Mouse (Mus musculus) megakaryocyte, adult 5-6 weeks (primary cell): Measurements from ENCODE around the gene Ankrd27. TPM values are rescaled to one million over a fixed set of nuclear protein-coding genes. Genes with fewer than 3 reads are reported as not detected.

Source experiments
- ATAC-seq: 2 replicates; pipeline ENCODE4 v1.8.0; 2016; ENCODE audit warnings: mild to moderate bottlenecking, inconsistent platforms; ENCODE audit not compliant: poor library complexity, severe bottlenecking
- total RNA-seq, 2 experiments: library from RNA; stranded (forward) in 1 of 2; stranded (reverse) in 1 of 2; fragments of 153-499, 151-499 nt in 1 of 2; fragments of 221-1000, 200-1000 nt in 1 of 2; gene quantifications; 2 replicates each; pipeline versions ENCODE4 v1.2.3 to v1.2.4; 2015 to 2017

Ankrd27 gene
- total RNA-seq, 2 experiments from 2014 or later: 16.8 to 17.0 TPM

GRCm38 (mm10) chr7:35583476-35584025 is 2.5 kb upstream of the Ankrd27 start:
- no peak for ATAC-seq

DNA sequence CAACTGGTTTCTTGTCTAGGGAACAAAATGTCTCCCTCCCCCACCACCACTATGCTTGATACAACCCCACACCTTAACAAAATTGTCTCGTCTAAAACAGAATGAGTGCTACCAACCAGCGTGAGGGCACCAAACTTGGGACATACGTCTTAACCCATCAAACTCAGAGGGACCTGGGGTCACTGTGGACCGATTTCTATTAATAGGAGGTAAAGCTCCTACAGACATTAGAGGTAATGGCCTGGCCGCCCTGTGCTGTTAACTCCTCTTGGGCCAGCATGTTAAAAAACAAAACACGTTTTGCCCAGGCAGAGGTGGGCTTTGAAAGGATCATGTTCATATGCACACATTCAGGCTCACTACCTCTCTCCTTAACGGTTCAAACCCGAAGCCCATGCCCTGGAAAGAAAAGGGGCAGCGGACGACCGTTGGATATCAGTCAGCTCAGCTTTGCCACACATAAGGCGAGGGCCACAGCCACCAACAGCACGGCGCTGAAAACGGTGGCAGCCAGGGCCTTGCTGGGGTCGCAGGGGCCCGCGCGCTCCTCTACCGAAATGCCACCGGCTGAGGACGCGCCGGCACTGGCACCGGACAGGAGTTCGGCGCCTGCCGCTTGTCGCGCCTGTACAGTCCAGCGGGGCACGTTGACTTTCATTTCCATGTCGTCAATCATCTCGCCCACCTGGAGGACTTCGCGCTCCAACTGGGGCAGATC is 1.8 kb upstream of the Ankrd27 start:
- no peak for ATAC-seq

GRCm38 (mm10) chr7:35584786-35585190 is 1.3 kb upstream of the Ankrd27 start:
- no peak for ATAC-seq

DNA sequence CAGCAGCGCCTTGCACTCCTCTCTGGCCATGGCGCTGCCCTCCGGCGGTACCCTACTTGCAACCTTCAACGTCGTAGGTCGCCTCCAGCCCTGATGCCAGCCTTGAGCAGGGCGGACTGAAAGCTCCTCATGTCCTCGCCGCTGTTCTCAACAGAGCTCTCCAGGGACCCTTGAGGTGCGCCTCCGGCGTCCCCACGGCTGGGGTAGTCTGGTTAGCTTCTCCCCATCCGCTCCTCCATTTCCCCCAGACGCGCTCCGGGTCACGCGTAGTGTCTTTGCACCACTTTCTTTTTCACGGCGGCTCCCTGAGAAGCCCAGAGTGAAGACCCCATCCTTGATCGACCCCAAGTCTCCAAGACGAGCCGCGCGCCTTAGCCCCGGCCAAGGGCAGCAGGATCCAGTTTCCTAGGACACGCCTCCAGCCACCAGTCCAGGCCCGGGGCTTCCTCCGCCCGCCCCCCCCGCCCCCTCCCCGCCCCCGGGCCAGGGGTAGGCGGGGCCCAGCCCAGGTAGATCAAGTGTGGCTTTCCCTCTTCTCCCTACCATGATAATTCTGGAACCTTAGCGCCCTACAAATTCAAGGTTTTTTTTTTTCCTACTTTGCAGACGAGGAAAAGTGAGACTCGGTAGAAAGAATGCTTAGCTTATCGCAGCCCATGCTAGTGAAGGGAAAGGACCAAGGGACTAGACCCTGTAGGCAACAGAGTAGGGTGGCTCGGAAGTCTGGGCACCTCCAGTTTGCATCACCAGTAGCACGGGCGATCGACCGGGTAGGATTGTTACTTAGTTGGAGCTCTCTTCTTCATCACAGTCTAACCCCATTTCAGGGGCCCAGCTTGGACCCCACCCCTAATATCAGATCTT is 621 bp upstream of the Ankrd27 start, which contains the start of gene Rgs9bp:
TSS of gene Rgs9bp (minus strand) at position 392 of the 864 bp plus-strand sequence.
- ATAC-seq: peak; percentile 29

GRCm38 (mm10) chr7:35586906-35587445 is 932 bp downstream of the Ankrd27 start:
- no peak for ATAC-seq

DNA sequence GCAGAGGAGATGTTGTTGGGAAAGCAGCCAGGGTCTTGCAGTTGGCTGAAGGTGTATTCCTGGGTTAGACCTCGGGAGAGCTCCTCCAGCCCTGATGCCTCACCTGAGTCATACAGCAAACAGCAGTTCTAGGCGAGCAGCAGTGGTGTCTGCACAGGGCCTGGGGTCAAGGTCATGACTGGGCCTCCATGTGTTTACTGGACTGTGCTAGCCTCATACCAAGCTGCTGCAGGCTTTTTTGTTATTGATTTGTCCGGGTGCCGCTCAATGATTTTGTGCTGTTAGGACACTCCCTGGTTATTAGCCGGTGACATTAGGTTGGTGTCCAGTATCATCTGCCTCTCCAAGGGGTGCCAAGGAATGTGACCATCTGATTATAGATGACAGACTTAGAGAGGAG is 1.7 kb downstream of the Ankrd27 start:
- no peak for ATAC-seq

- ATAC-seq: no peak
These were observed 2.8 kb downstream of the Ankrd27 start for GRCm38 (mm10) chr7:35588680-35589428.

DNA sequence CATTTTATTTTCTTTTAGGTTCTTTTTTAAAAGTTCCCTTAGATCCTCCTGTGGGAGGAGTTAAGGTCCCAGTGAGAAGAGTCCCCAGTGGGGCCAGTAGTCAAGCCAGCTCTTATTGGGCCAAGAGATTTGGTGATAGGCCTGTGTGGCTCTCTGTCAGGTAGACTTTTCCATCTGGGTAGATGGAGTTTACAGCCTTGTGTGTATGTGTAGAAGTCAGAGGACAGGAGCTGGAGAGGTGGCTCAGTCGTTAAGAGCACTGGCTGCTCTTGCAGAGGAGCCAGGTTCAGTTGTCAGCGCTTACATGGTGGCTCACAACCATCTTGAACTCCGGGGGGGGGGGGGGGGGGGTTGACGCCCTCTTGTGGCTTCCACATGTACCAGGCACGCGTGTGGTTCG is 3.4 kb downstream of the Ankrd27 start:
- ATAC-seq: no peak

GRCm38 (mm10) chr7:35590731-35591191 is 4.7 kb downstream of the Ankrd27 start:
- ATAC-seq: no peak

- ATAC-seq: no peak
These were observed 8.3 kb downstream of the Ankrd27 start for GRCm38 (mm10) chr7:35594311-35594710.

- no peak for ATAC-seq
These were observed 13.4 kb downstream of the Ankrd27 start for GRCm38 (mm10) chr7:35599492-35599891.

DNA sequence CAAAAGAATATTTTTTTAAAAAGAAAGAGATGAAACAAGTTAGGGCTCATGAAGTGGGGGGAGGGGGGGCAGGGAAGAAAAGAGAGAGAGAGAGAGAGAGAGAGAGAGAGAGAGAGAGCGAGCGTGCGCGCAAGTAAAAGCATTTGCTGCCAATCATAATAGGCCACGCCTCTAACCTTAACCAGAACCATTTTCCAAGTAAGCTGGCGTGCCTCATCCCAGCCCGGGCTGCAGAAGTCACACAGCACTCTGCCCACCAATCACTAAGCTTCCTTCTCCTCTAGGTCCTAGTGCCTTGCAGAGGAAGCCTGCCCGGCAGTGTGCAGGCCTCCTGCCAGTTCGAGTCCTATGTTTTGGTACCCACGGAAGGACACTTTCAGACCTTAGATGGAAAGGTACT is 14.0 kb downstream of the Ankrd27 start:
- no peak for ATAC-seq

DNA sequence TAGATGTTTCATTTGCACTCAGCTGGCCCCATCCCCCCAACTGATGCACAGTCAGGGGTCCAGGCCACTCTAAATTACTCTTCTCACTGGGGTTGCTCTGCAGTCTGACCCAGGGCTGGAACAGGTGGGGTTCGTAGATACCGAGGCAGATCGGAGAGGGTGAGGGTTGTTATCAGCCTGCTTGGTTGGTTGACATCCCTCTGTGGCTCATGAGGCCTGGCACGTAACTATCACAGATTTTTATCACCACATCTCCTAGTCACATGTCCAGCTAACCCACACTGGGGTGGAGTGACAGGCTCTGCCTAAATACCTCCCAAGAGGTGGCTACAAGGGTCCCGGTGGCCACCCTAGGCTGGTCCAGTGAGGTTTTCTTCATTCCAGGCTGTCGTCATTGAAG is 15.1 kb downstream of the Ankrd27 start:
- peak; percentile 56 for ATAC-seq

- ATAC-seq: no peak
These were observed 16.7 kb downstream of the Ankrd27 start for GRCm38 (mm10) chr7:35602766-35603165.

- peak; percentile 49; the same call in 1 of the 2 replicates for ATAC-seq
These were observed 20.8 kb downstream of the Ankrd27 start for GRCm38 (mm10) chr7:35606816-35607215.

- peak; percentile 86 for ATAC-seq
These were observed 23.2 kb downstream of the Ankrd27 start for GRCm38 (mm10) chr7:35609245-35609644.

DNA sequence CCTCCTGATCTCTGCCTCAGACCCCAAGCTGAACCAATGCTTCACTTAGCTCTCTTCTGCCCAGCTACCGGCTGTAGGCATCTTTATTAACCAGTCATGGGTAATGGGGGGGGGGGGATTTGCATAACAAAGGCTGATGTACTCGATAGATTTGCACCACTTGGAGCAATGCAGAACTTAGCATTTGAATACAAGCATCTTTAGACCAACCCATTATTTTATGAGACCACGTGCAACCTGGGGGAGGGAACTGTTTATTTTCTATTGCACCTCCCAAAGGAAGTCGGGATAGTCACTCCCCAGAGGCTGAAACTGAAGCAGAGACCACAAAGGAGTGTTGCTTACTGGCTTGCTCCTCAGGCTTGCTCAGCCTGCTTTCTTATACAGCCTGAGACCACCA is 31.5 kb downstream of the Ankrd27 start:
- no peak for ATAC-seq

DNA sequence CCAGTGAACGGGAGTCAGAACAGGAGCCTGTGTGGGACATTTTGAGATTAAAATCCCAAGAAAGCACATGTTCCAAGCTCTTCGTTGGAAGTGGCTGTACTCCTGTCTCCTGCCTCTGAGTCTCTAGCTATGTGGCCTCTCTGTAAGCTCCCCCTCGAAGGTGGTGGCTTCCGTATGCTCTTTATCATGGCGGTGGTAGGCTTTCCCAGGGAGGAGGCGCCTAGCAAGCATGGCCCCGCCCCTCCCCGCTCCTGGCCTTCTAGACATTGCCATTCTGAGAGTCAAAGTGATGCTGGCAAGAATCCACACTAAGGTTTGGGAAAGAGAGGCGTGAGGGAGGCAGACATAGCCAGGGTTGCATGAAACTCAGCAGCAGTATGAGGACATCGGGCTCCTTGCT is 36.6 kb downstream of the Ankrd27 start:
- ATAC-seq: no peak

DNA sequence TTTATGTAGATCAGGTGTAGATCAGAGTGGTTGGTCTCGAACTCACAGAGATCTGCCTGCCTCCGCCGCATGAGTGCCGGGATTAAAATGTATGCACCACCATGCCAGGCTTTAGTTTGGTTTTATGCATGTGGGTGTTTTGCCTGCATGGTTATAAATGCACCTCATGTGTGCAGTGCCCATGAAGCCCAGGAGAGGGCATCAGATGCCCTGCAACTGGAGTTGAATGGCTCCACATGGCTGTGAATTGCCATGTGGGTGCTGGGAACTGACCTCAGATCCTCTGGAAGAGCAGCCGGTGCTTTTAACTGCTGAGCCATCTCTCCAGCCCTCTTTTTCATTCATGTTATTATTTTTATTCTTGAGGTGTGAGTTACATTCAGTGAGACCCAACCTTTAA is 40.0 kb downstream of the Ankrd27 start:
- ATAC-seq: no peak

GRCm38 (mm10) chr7:35627371-35627770 is 41.3 kb downstream of the Ankrd27 start:
- no peak for ATAC-seq
